Mouse (Mus musculus) gastrocnemius, adult 18-20 months (tissue): ENCODE data around the gene Snrpd3. TPM values are rescaled to one million over a fixed set of nuclear protein-coding genes. Genes with fewer than 3 reads are reported as not detected.
"Not testable (repeated sequence)": the region's sequence is repeated elsewhere in the genome, so short reads cannot be mapped to it uniquely, and the experiment has no call there.

Source experiments
- DNase-seq: peaks from one replicate; pipeline ENCODE4 v3.0.0; 2021; ENCODE audit warnings: low spot score
- total RNA-seq, 2 experiments: library from RNA; stranded (reverse); gene quantifications; 2 replicates each; pipeline ENCODE4 v1.2.3; 2021

Snrpd3 gene
- total RNA-seq, 2 experiments from 2014 or later, result 76.2 to 80.2 TPM

DNA sequence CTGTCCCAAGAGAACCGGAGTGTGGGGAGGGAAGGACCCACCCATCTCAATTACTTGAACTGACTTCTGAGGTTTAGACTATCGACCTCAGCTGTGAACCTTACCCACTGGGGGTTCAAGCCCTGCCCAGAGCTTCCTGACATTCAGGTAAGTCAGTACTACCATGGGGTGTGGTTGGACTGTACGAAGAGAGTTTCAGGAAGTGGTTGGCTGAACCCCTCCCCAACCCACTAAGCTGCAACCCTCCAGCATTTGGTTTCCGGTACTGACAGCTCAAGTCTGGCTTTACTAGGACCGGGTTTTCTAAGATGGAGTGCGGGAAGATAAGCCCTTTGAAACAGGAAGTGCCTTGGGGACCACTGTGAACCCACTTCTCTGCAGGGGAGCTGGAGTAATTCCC lies 48.1 kb downstream of the Snrpd3 start:
- no peak for DNase-seq

DNA sequence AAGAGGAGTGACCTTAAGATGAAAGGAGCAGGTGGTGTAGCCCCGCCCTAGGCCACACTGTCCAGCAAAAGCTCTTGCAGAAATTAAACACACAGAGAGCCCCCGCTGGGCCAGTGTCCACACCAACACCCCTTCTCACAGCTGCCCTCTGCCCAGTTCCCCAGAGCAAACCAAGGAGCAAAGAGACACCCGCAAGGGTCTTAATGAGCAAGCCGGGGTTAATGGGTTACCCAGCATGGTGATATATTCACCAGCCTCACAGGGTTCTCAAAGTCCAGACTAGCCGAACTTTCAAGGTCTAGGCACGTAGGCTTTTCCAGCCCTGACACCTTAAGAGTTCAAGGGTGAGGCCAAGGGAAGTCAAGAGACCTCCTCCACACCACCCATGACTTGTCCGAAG lies 48.6 kb downstream of the Snrpd3 start:
- no peak for DNase-seq

DNA sequence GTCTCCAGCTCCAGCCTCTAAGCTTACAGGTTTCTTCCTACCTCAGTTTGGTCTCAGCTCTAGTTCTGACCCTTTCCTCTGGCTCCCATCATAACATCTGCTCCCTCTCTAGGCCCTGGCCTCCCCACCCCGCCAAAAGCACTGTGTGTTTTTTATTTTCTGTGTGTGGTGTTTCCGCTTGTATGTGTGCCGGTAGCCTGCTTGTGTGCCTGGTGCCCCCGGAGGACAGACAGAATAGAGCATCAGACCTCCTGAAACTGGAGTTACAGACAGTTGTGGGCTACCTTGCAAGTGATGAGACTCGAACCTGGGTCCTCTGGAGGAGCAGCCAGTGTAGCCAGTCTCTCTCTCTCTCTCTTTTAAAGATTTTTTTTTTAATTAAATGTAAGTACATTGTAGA lies 49.0 kb downstream of the Snrpd3 start:
- DNase-seq, result no peak

DNA sequence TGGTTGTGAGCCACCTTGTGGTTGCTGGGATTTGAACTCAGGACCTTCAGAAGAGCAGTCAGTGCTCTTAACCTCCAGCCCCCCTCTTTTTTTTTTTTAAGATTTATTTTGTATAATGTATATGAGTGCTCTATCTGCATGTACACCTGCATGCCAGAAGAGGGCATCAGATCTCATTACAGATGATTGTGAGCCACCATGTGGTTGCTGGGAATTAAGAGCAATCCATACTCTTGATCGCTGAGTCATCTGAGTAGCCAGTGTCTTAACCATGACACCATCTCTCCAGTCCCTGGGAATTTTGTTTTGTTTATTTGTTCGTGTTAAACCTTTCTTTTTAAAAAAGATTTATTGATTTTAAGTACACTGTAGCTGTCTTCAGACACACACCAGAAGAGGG lies 49.4 kb downstream of the Snrpd3 start:
- DNase-seq, result not testable (repeated sequence)

DNA sequence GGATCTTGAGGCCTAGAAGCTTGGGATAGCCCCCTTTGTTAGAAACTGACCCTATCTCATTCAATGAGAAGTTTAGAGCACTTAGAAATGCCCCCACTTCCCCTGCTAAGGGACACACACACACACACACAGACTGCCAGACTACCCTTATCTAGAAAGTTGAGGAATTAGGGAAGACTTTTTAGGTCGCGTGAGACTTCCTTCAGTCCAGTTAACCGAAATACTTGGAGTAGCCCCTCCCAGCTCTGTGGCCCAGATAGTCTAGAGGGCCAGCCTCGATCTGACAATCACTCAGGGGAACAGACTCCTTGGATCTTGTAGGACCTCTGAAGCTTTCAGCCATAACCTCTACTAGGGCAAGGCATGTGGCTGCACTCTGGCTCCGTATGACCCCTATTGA lies 50.7 kb downstream of the Snrpd3 start:
- DNase-seq, result no peak

DNA sequence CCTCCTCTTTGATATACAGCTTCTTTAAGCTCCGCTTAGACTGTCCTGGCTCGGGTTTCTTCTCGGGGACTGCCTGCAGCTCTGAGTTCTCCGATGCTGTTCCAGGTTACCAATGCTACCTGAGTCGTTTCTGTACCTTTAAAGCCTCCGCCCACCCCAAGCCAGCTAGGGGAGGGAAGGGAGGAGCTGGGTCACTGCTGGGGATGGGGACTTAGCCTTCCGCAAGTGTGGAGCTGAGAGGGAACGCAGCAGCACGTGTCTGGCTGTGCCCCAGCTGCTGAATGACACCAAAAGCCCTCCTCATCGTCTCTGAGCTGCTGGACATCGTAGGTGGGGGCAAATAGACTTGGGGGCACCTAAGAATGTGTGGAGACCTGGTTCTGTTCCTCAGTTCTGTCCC lies 51.1 kb downstream of the Snrpd3 start:
- no peak for DNase-seq

DNA sequence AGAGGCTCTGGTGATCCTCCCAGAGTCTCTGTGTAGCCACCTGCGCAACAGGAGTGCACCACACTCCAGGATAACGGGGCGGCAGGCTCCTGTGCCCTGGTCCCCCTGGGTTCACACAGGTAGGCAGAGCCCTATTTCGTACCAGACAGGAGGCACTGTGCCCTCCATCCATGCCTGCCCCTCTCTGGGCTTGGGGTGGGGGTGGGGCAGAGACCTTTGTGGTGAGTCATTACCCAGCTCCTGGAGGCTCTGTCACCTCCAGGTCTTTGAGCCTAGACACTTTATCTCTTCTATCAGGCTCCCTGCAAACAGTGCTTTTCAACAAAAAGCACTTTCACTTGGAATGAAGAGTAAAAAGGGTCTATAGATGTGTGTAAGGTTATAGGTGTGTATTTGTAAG lies 51.5 kb downstream of the Snrpd3 start:
- no peak for DNase-seq

DNA sequence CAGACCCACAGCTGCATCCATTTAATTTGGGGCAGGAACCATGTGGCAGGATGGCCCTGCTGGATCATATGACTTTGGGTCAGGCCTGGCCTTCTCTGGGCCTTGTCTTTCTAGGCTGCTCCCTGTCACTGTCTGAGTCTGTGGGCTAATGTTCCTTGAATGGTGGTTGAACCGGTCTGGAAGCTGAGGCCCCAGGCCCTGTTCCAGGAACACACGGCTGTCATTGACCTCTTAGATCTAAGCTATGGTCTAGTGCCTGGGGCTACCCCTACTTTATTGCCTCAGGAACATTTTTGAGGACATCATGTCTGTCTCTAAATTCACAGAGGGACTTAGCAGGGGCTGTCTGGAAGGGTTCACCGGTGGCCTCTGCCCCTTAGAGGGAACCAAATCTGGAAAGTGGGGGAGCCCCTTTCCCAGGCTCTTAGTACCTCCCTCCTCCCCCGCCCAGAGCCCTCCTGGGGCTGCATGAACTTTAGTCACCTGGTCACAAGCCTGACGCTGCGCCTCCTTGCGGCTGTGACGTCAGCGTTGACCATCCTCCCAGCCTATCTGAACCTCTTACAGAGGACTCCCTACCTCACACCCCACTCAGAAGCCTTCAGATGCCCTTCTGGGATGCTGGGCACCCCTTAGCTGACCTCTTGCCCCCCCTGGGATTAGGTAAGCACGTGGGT lies 53.8 kb downstream of the Snrpd3 start:
- no peak for DNase-seq

DNA sequence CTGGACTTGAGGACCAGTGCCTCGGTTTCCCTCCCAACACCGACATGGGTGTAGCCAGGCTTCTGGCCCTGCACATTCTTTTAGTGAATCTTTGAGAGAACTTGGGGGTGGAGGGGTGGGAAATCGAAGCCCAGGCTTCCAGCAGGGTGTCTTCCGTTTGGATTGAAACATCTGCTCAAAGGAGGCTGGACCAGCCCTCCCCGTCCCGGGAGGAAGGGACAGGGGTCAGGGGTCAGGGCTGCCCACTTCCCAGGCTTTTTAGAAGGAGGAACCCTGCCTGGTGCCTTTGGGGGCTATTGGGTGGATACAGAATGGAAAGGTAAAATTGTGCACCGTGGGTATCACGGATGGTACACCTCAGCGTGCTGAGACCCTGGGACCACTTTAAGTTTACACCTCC lies 54.6 kb downstream of the Snrpd3 start:
- no peak for DNase-seq

DNA sequence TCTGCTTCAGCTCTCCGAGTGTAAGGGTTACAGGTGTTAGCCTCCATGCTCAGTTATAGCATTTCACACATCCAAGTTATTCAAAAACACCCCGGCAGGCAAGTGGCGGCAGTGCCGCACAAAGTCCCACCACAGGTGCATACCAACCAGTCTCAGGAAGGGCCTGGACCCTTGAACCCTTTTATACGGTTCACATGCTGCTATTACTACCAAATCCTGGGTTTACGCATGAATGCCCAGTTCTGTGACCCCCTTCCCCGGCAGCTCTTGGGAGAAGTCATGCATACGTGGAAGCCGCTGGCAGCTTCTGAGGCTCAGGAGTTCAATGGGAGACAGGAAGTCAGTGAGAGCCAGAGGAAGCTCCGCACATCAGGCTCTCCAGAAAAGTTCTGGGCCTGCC lies 55.8 kb downstream of the Snrpd3 start:
- DNase-seq, result no peak

DNA sequence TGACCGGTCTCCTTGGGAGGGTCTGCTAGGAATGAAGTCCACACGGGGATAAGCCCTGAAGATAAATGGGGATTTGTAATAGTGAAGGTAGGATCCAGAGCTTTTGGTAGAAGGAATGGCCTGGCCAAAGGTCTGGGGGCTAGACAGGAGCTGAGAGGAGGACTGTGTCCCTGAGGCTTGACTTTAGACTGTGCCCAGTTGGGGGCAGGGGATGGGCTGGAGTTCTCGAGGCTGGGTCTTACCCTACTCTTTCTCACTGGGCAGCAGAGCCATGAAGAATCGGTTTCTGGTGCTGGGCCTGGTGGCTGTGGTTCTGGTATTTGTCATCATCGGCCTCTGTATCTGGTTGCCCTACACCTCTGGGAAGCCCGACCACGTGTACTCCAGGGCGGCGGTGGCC lies 56.6 kb downstream of the Snrpd3 start:
- DNase-seq, result no peak

DNA sequence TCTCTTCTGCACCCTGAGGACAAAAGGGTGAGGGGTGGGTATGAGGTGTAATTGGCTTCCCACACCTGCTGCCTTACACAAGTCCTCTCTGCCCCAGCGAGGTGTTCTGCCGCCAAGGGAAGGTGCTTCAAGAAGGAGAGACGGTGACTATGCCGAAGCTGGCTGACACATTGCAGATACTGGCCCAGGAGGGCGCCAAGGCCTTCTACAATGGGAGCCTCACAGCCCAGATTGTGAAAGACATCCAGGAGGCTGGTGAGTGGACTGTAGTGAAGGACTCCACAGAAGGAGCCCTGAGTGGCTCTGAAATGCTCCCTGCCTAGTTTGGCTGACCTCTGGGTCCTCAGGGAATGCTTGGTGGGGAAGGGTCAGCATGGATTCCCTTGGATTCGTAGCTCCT lies 61.8 kb downstream of the Snrpd3 start:
- DNase-seq, result no peak

DNA sequence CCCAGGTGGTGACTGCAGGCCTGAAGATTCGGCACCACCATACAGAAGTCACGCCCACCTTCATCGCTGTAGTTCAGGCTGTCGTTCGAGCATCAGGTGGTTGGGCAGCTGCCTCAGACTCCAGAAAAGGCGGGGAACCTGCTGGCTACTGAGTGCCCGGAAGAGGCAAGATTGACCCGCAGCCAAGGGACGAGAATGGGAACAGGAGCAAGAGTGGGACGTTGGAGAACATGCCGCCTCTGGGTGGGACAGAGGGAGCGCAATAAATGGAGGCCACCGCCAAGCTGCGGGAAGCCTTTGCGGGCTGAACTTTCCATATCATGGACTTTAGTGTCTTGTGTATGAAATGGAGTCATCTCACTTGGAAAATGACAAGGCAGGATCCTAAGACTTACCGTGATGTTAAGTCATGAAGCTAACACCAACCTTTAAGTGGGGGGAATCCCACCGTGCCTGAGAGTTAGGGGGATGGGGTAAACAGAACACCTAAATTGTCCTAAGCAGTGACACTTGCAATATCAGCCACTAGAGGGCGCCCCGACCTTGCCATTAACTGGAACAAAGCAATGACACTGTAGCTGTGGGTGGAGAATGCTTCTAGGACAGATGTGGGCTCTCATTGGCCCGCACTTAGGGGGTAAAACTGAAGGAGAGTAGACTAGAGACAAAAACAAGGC lies 68.7 kb downstream of the Snrpd3 start:
- DNase-seq, result peak; percentile 91

DNA sequence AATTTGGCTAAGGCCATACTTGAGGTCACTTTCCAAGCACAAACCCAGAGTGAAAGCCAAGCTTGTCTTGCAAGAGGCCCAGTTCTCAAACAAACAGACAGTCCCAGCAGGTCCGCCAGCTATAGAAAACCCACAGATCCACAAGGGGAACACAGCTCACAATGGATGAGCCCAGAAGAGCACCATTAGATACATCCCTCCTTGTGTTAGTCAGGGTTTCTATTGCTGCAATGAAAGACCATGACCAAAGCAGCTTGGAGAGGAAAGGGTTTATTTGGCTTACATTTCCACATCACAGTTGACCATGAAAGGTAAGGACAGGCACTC lies 69.2 kb downstream of the Snrpd3 start:
- DNase-seq, result no peak

Other genes with a start within 250 kb of the Snrpd3 start
- gene Adora2a, start 200.7 kb upstream of the Snrpd3 start, total RNA-seq, result 1 to 10 TPM in 1 of 2 experiments, under 1 TPM in 1; 0.96 to 1.6 TPM
- gene Upb1, start 116.4 kb upstream of the Snrpd3 start, total RNA-seq, result under 1 TPM in 1 of 2 experiments, not detected in 1; 0.17 TPM
- 10 to 100 TPM; 43.6 to 61.5 TPM for gene Gucd1, start 421 bp downstream of the Snrpd3 start, total RNA-seq
- under 1 TPM; 0.11 to 0.12 TPM for gene Lrrc75b, start 42.8 kb downstream of the Snrpd3 start, total RNA-seq
- under 1 TPM in 1 of 2 experiments, not detected in 1; 0.78 TPM for gene Ggt1, start 44.1 kb downstream of the Snrpd3 start, total RNA-seq
- gene Ggt5, start 71.8 kb downstream of the Snrpd3 start, total RNA-seq, result 1 to 10 TPM; 2.4 to 2.8 TPM
- 1 to 10 TPM; 1.8 to 2.3 TPM for gene Susd2, start 126.5 kb downstream of the Snrpd3 start, total RNA-seq
- gene Cabin1, start 246.8 kb downstream of the Snrpd3 start, total RNA-seq, result 1 to 10 TPM; 7.7 to 8.0 TPM